Mouse (Mus musculus): Measurements from ENCODE around the gene Sp2. TPM values are rescaled to one million over a fixed set of nuclear protein-coding genes. Genes with fewer than 3 reads are reported as not detected.

Gene Sp2
- polyA plus RNA-seq, 2 experiments: 7.7 to 13.7 TPM

- DNase-seq (ENCODE audit: low read depth in 3 of 3, low spot score in 3 of 3) (no peak), ATAC-seq (ENCODE audit: insufficient read depth) (no peak)
- TF ChIP-seq EP300 (IDR thresholded peaks at IDR 0.05; ENCODE audit: low read depth): no peak
- TF ChIP-seq CTCF (IDR thresholded peaks at IDR 0.05; ENCODE audit: low read depth): no peak
- 84% methylated on average over 5 of the region's 5 CpGs for WGBS (ENCODE audit: insufficient replicate concordance)
- no peak overlapping the region for H3K4me2 ChIP-seq (ENCODE audit: low read depth)
- peaks cover 44 to 49% of the 10 kb centered on the region in 2 experiments for H3K4me1 ChIP-seq (replicated peaks; ENCODE audit: control insufficient read depth in 2 of 2, insufficient read depth in 2 of 2, low read length in 1 of 2)
- H3K4me3 ChIP-seq (ENCODE audit: insufficient read depth in 1 of 2, low read depth in 2 of 2, low read length in 2 of 2): no peak overlapping the region
- no peaks in the 10 kb centered on the region for H3K9me3 ChIP-seq (ENCODE audit: control insufficient read depth, low read length)
- H3K27me3 ChIP-seq (ENCODE audit: control insufficient read depth, insufficient read depth, low read length): no peaks in the 10 kb centered on the region
- 0 out of 2 replicates have a peak, but pooled peaks cover 4% of the 10 kb centered on the region for H3K36me3 ChIP-seq (replicated peaks; ENCODE audit: control insufficient read depth, insufficient read depth, low read depth)
- no peak overlapping the region for H3K27ac ChIP-seq
- no peak overlapping the region for H3K9ac ChIP-seq (replicated peaks)
Observed at GRCm38 (mm10) chr11:96973426-96973964, 9.3 kb downstream of the Sp2 start.

GRCm38 (mm10) chr11:96972906-96973305, 9.9 kb downstream of the Sp2 start:
- 0 out of 2 replicates have a peak, but pooled peaks cover 4% of the 10 kb centered on the region for H3K36me3 ChIP-seq (replicated peaks; ENCODE audit: control insufficient read depth, insufficient read depth, low read depth)
- 88% methylated on average over 5 of the region's 5 CpGs for WGBS (ENCODE audit: insufficient replicate concordance)
- H3K9me3 ChIP-seq (ENCODE audit: control insufficient read depth, low read length): no peaks in the 10 kb centered on the region
- H3K4me3 ChIP-seq (ENCODE audit: insufficient read depth in 1 of 2, low read depth in 2 of 2, low read length in 2 of 2): no peak overlapping the region
- H3K27me3 ChIP-seq (ENCODE audit: control insufficient read depth, insufficient read depth, low read length): no peaks in the 10 kb centered on the region
- H3K4me1 ChIP-seq (replicated peaks; ENCODE audit: control insufficient read depth in 2 of 2, insufficient read depth in 2 of 2, low read length in 1 of 2): peaks cover 46 to 53% of the 10 kb centered on the region in 2 experiments
- no peak overlapping the region for H3K27ac ChIP-seq
- no peak for ATAC-seq (ENCODE audit: insufficient read depth)
- no peak overlapping the region for H3K9ac ChIP-seq (replicated peaks)
- no peak for DNase-seq (ENCODE audit: low read depth in 3 of 3, low spot score in 3 of 3)
- TF ChIP-seq CTCF (IDR thresholded peaks at IDR 0.05; ENCODE audit: low read depth) (no peak), EP300 (IDR thresholded peaks at IDR 0.05; ENCODE audit: low read depth) (no peak)
- no peak overlapping the region for H3K4me2 ChIP-seq (ENCODE audit: low read depth)

- Histone ChIP-seq H3K4me2 (ENCODE audit: low read depth) (peak overlapping the region; percentile 74), H3K9me3 (ENCODE audit: control insufficient read depth, low read length) (no peaks in the 10 kb centered on the region)
Observed at GRCm38 (mm10) chr11:96970341-96970740, 12.4 kb downstream of the Sp2 start.

GRCm38 (mm10) chr11:96969746-96970145, 13.0 kb downstream of the Sp2 start:
- H3K27me3 ChIP-seq (ENCODE audit: control insufficient read depth, insufficient read depth, low read length): no peaks in the 10 kb centered on the region
- peak overlapping the region; percentile 10 for H3K9ac ChIP-seq (replicated peaks)
- WGBS (ENCODE audit: insufficient replicate concordance): 64% methylated on average over 1 of the region's 1 CpGs
- DNase-seq (ENCODE audit: low read depth in 3 of 3, low spot score in 3 of 3): no peak
- peaks cover 5% of the 10 kb centered on the region for H3K36me3 ChIP-seq (replicated peaks; ENCODE audit: control insufficient read depth, insufficient read depth, low read depth)
- peak overlapping the region; percentile 74 for H3K4me2 ChIP-seq (ENCODE audit: low read depth)
- TF ChIP-seq EP300 (IDR thresholded peaks at IDR 0.05; ENCODE audit: low read depth): no peak
- no peak for TF ChIP-seq CTCF (IDR thresholded peaks at IDR 0.05; ENCODE audit: low read depth)
- H3K4me3 ChIP-seq (ENCODE audit: insufficient read depth in 1 of 2, low read depth in 2 of 2, low read length in 2 of 2): peak overlapping the region in 1 of 2 experiments; percentile 18; a peak in 2 of 4 replicates
- H3K27ac ChIP-seq: peak overlapping the region; percentile 74
- peaks cover 36 to 51% of the 10 kb centered on the region in 2 experiments for H3K4me1 ChIP-seq (replicated peaks; ENCODE audit: control insufficient read depth in 2 of 2, insufficient read depth in 2 of 2, low read length in 1 of 2)
- ATAC-seq (ENCODE audit: insufficient read depth): no peak
- no peaks in the 10 kb centered on the region for H3K9me3 ChIP-seq (ENCODE audit: control insufficient read depth, low read length)

More at GRCm38 (mm10) chr11:96970341-96970740, 12.4 kb downstream of the Sp2 start:
- no peak overlapping the region; the same call in 1 of the 2 replicates for H3K9ac ChIP-seq (replicated peaks)
- 56% methylated on average over 3 of the region's 3 CpGs for WGBS (ENCODE audit: insufficient replicate concordance)
- H3K27me3 ChIP-seq (ENCODE audit: control insufficient read depth, insufficient read depth, low read length): no peaks in the 10 kb centered on the region
- H3K27ac ChIP-seq: peak overlapping the region; percentile 74
- TF ChIP-seq CTCF (IDR thresholded peaks at IDR 0.05; ENCODE audit: low read depth): no peak
- TF ChIP-seq EP300 (IDR thresholded peaks at IDR 0.05; ENCODE audit: low read depth): no peak
- DNase-seq (ENCODE audit: low read depth in 3 of 3, low spot score in 3 of 3) (no peak), ATAC-seq (ENCODE audit: insufficient read depth) (no peak)
- H3K4me1 ChIP-seq (replicated peaks; ENCODE audit: control insufficient read depth in 2 of 2, insufficient read depth in 2 of 2, low read length in 1 of 2): peaks cover 41 to 54% of the 10 kb centered on the region in 2 experiments
- H3K36me3 ChIP-seq (replicated peaks; ENCODE audit: control insufficient read depth, insufficient read depth, low read depth): peaks cover 1% of the 10 kb centered on the region; the same call in 1 of the 2 replicates
- H3K4me3 ChIP-seq (ENCODE audit: insufficient read depth in 1 of 2, low read depth in 2 of 2, low read length in 2 of 2): no peak overlapping the region

GRCm38 (mm10) chr11:96969280-96969722, 13.5 kb downstream of the Sp2 start:
- DNase-seq (ENCODE audit: low read depth in 3 of 3, low spot score in 3 of 3) (no peak), ATAC-seq (ENCODE audit: insufficient read depth) (peak; percentile 59)
- peak overlapping the region; percentile 36 for H3K9ac ChIP-seq (replicated peaks)
- peaks cover 36 to 51% of the 10 kb centered on the region in 2 experiments for H3K4me1 ChIP-seq (replicated peaks; ENCODE audit: control insufficient read depth in 2 of 2, insufficient read depth in 2 of 2, low read length in 1 of 2)
- peak overlapping the region; percentile 74 for H3K4me2 ChIP-seq (ENCODE audit: low read depth)
- TF ChIP-seq EP300 (IDR thresholded peaks at IDR 0.05; ENCODE audit: low read depth) (no peak), CTCF (IDR thresholded peaks at IDR 0.05; ENCODE audit: low read depth) (no peak)
- peak overlapping the region; percentile 74 for H3K27ac ChIP-seq
- no peaks in the 10 kb centered on the region for H3K9me3 ChIP-seq (ENCODE audit: control insufficient read depth, low read length)
- H3K4me3 ChIP-seq (ENCODE audit: insufficient read depth in 1 of 2, low read depth in 2 of 2, low read length in 2 of 2): peak overlapping the region; percentile 18; a peak in 3 of 4 replicates
- H3K27me3 ChIP-seq (ENCODE audit: control insufficient read depth, insufficient read depth, low read length): no peaks in the 10 kb centered on the region
- WGBS (ENCODE audit: insufficient replicate concordance): 31% methylated on average over 5 of the region's 5 CpGs
- peaks cover 10% of the 10 kb centered on the region for H3K36me3 ChIP-seq (replicated peaks; ENCODE audit: control insufficient read depth, insufficient read depth, low read depth)

Measured in liver, embryonic 14.5 days (tissue).